Mouse (Mus musculus) forebrain, embryonic 14.5 days (tissue): ENCODE data around the gene Hdac7. TPM values are rescaled to one million over a fixed set of nuclear protein-coding genes. Genes with fewer than 3 reads are reported as not detected.

Source experiments
- ATAC-seq: fragments of 200-750 bp; cut with Nextera tagmentation; 2 replicates; pipeline ENCODE4 v1.8.0; 2017; ENCODE audit warnings: mild to moderate bottlenecking, moderate library complexity
- DNase-seq: peaks from one replicate; pipeline ENCODE4 v3.0.0-alpha.2; 2015; ENCODE audit warnings: low spot score
- H3K27ac ChIP-seq: fragments of 300-500 bp; sonication (generic); 2 replicates; pipeline ENCODE4 v1.5.1; 2014; ENCODE audit warnings: low read depth, mild to moderate bottlenecking, control low read depth, low read length, moderate library complexity
- H3K27me3 ChIP-seq: fragments of 300-500 bp; sonication (generic); replicated peaks from 2 replicates; pipeline ENCODE4 v1.6.1; 2014; ENCODE audit warnings: low read length, control low read depth, mixed read lengths; ENCODE audit not compliant: control insufficient read depth, insufficient read depth
- H3K36me3 ChIP-seq: fragments of 300-500 bp; sonication (generic); 2 replicates; pipeline ENCODE4 v1.6.1; 2014; ENCODE audit warnings: low read length, control low read depth; ENCODE audit not compliant: control insufficient read depth, insufficient read depth
- H3K4me1 ChIP-seq: fragments of 300-500 bp; sonication (generic); 2 replicates; pipeline ENCODE4 v1.6.1; 2014; ENCODE audit warnings: antibody characterized with exemption, low read length, control low read depth; ENCODE audit not compliant: control insufficient read depth, insufficient read depth
- H3K4me2 ChIP-seq: fragments of 300-500 bp; sonication (generic); 2 replicates; pipeline ENCODE4 v1.6.1; 2014; ENCODE audit warnings: mild to moderate bottlenecking, control low read depth, low read length
- H3K4me3 ChIP-seq: fragments of 300-500 bp; sonication (generic); 2 replicates; pipeline ENCODE4 v1.5.1; 2014; ENCODE audit warnings: low read depth, low read length, control low read depth
- H3K9ac ChIP-seq: fragments of 300-500 bp; sonication (generic); 2 replicates; pipeline ENCODE4 v1.6.1; 2014; ENCODE audit warnings: mild to moderate bottlenecking, low read length, control low read depth, moderate library complexity
- H3K9me3 ChIP-seq: fragments of 300-500 bp; sonication (generic); replicated peaks from 2 replicates; pipeline ENCODE4 v1.6.1; 2016; ENCODE audit warnings: low read length, control low read depth, mixed read lengths; ENCODE audit not compliant: control insufficient read depth
- WGBS: fragments of 180-500 bp; shearing (Covaris S2); extraction: QIAGEN DNeasy Blood & Tissue Kit; methylation state at CpG from one replicate; pipeline ENCODE4 v1.1.7; 2014; 5-methylcytosine and 5-hydroxymethylcytosine counted together
- polyA plus RNA-seq: library from polyadenylated mRNA; unstranded; fragments of >200 nt; fragmentation: Nextera tagmentation; extraction: Ambion mirVana; gene quantifications from 2 replicates; pipeline ENCODE4 v1.2.1, GENCODE M21; 2014

Hdac7 gene
- polyA plus RNA-seq, 1 experiment from 2014 or later: 19.5 TPM

- Histone ChIP-seq H3K27me3 (no peaks in the 10 kb centered on the region), H3K4me1 (peaks cover 7% of the 10 kb centered on the region; the same call in 1 of the 2 replicates), H3K36me3 (no peaks in the 10 kb centered on the region), H3K4me2 (no peak overlapping the region), H3K9me3 (no peaks in the 10 kb centered on the region), H3K9ac (no peak overlapping the region), H3K4me3 (no peak overlapping the region), H3K27ac (no peak overlapping the region)
- ATAC-seq: no peak
- 80% methylated on average over 10 of the region's 10 CpGs for WGBS
- DNase-seq: no peak
Observed at GRCm38 (mm10) chr15:97786412-97787112, 57.7 kb downstream of the Hdac7 start.

GRCm38 (mm10) chr15:97785731-97786411 is 58.4 kb downstream of the Hdac7 start:
- 85% methylated on average over 9 of the region's 9 CpGs for WGBS
- peaks cover 7% of the 10 kb centered on the region; the same call in 1 of the 2 replicates for H3K4me1 ChIP-seq
- no peaks in the 10 kb centered on the region for H3K36me3 ChIP-seq
- H3K9me3 ChIP-seq: no peaks in the 10 kb centered on the region
- no peak overlapping the region for H3K4me3 ChIP-seq
- DNase-seq (no peak), ATAC-seq (no peak)
- H3K27ac ChIP-seq: no peak overlapping the region
- H3K27me3 ChIP-seq: no peaks in the 10 kb centered on the region
- no peak overlapping the region for H3K9ac ChIP-seq
- H3K4me2 ChIP-seq: no peak overlapping the region

- H3K9ac ChIP-seq: peak overlapping the region; percentile 89
- peak; percentile 64 for ATAC-seq
- H3K36me3 ChIP-seq: no peaks in the 10 kb centered on the region
- H3K27me3 ChIP-seq: no peaks in the 10 kb centered on the region
- peak overlapping the region; percentile 71 for H3K4me3 ChIP-seq
- peaks cover 7% of the 10 kb centered on the region; the same call in 1 of the 2 replicates for H3K4me1 ChIP-seq
- 6% methylated on average over 31 of the region's 45 CpGs for WGBS
- DNase-seq: no peak
- H3K27ac ChIP-seq: 0 out of 2 replicates have a peak overlapping the region, but pooled peaks have one; percentile 27
- peak overlapping the region; percentile 75 for H3K4me2 ChIP-seq
- H3K9me3 ChIP-seq: no peaks in the 10 kb centered on the region
Observed at GRCm38 (mm10) chr15:97784561-97785161, 59.6 kb downstream of the Hdac7 start.

GRCm38 (mm10) chr15:97784092-97784559 is 60.2 kb downstream of the Hdac7 start:
- Histone ChIP-seq H3K27me3 (no peaks in the 10 kb centered on the region), H3K27ac (0 out of 2 replicates have a peak overlapping the region, but pooled peaks have one; percentile 27), H3K4me1 (peaks cover 7% of the 10 kb centered on the region; the same call in 1 of the 2 replicates), H3K9ac (peak overlapping the region; percentile 89), H3K4me3 (peak overlapping the region; percentile 71), H3K4me2 (peak overlapping the region; percentile 75), H3K9me3 (no peaks in the 10 kb centered on the region), H3K36me3 (no peaks in the 10 kb centered on the region)
- ATAC-seq (peak; percentile 88), DNase-seq (peak; percentile 83)
- 3% methylated on average over 34 of the region's 39 CpGs for WGBS

GRCm38 (mm10) chr15:97782749-97783105 is 61.6 kb downstream of the Hdac7 start:
- ATAC-seq (no peak), DNase-seq (peak; percentile 65)
- Histone ChIP-seq H3K9me3 (no peaks in the 10 kb centered on the region), H3K4me1 (peaks cover 4% of the 10 kb centered on the region; the same call in 1 of the 2 replicates), H3K4me2 (no peak overlapping the region), H3K9ac (no peak overlapping the region), H3K36me3 (no peaks in the 10 kb centered on the region), H3K27me3 (no peaks in the 10 kb centered on the region), H3K4me3 (no peak overlapping the region), H3K27ac (no peak overlapping the region)
- whole genome bisulfite sequencing: 6% methylated on average over 9 of the region's 9 CpGs

DNA sequence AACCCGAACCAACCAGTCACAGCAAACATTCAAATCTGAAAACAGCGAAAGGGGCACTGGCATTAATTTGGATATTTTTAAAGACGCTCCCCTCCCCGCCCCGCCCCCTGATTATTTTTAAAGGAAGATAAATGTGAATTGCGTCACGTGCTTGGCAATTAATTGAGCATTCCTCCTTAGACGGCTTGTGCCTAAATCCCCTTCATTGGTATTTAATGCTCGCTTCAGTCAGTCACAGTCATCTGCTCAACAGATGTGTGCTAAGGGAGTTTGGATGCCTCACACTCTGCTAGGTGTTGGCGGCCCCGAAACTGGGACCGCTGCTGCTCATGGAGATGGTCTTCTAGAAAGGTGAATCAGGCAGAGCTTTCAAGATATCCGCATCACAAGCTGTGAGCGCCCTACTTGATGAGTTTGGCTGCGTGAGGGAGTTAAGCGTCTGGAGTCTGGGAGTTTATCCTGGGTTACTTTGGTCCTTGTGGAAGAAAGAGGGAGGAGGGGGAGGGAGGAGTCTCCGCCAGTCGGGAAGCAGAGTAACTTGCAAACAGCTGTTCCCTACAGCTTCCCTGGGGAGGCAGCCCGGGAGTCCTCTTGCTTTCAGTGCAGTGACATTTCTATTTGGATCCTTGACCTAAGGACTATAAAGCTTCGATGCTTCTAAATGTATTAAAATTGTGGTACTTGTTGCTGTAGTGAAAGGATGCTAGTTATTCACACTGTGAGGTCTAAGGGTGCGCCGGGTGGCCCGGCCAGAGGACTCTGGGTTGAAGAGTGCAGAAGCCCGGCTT is 62.1 kb downstream of the Hdac7 start:
- WGBS: 7% methylated on average over 24 of the region's 24 CpGs
- DNase-seq (no peak), ATAC-seq (no peak)
- Histone ChIP-seq H3K4me3 (no peak overlapping the region), H3K27me3 (no peaks in the 10 kb centered on the region), H3K4me2 (no peak overlapping the region), H3K9me3 (no peaks in the 10 kb centered on the region), H3K4me1 (peaks cover 4% of the 10 kb centered on the region; the same call in 1 of the 2 replicates), H3K9ac (no peak overlapping the region), H3K36me3 (no peaks in the 10 kb centered on the region), H3K27ac (no peak overlapping the region)

DNA sequence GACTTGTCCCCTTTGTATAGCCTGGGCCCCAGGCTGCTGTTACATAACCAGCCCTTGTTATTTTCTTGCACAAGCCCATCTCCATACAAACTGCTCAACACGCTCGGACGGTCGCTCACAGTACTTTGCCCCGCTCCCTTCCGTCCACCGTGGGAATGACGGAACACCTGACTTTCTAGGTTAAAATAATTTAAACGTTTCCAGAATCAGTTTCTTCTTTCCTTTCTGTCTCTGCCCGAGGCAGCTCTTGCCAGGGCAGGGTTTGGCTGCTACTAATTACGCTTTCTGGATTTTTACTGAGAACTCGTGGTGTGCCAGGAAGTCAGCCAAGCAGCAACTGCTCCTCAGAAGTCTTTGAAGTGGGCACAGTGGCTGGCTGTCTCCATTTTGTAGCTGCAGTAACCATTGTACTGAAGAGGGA is 63.7 kb downstream of the Hdac7 start:
- 47% methylated on average over 12 of the region's 12 CpGs for WGBS
- H3K27ac ChIP-seq: no peak overlapping the region
- DNase-seq: peak; percentile 57
- no peaks in the 10 kb centered on the region for H3K27me3 ChIP-seq
- H3K4me1 ChIP-seq: peaks cover 4% of the 10 kb centered on the region; the same call in 1 of the 2 replicates
- H3K9ac ChIP-seq: no peak overlapping the region
- no peaks in the 10 kb centered on the region for H3K9me3 ChIP-seq
- no peak overlapping the region for H3K4me2 ChIP-seq
- ATAC-seq: no peak
- H3K4me3 ChIP-seq: no peak overlapping the region
- no peaks in the 10 kb centered on the region for H3K36me3 ChIP-seq

DNA sequence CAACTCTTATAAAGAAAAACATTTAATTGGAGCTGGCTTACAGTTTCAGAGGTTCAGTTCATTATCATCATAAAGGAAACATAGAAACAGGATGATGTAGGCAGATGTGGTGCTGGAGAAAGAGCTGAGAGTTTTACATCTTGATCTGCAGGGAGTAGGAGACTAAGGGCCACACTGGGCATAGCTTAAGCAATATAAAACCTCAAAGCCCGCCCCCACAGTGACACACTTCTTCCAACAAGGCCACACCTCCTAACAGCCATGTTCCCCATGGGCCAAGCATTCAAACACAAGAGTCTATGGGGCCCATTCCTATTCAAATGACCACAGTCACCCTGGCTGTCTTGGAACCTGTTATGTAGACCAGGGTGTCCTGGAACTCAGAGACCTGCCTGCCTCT is 64.7 kb downstream of the Hdac7 start:
- no peak for ATAC-seq
- DNase-seq: no peak
- WGBS: 67% methylated on average over 1 of the region's 1 CpGs

More for the DNA sequence above, 64.7 kb downstream of the Hdac7 start:
- Histone ChIP-seq H3K9me3 (no peaks in the 10 kb centered on the region), H3K27ac (no peak overlapping the region), H3K4me1 (peaks cover 4% of the 10 kb centered on the region; the same call in 1 of the 2 replicates), H3K9ac (no peak overlapping the region), H3K4me3 (no peak overlapping the region), H3K36me3 (no peaks in the 10 kb centered on the region), H3K27me3 (no peaks in the 10 kb centered on the region), H3K4me2 (no peak overlapping the region)
